Mouse (Mus musculus) G1E (cell line): ENCODE results near the gene Kcnk1.

ENCODE experiments used
- CTCF ChIP-seq: IDR thresholded peaks from 2 replicates; pipeline ENCODE4 v1.5.1; 2012; ENCODE audit warnings: low read depth, low read length, inconsistent platforms, mixed read lengths
- GATA1 ChIP-seq: IDR thresholded peaks from 2 replicates; pipeline ENCODE4 v1.6.1; 2012; ENCODE audit warnings: borderline replicate concordance, low read length, inconsistent platforms, mixed read lengths

DNA sequence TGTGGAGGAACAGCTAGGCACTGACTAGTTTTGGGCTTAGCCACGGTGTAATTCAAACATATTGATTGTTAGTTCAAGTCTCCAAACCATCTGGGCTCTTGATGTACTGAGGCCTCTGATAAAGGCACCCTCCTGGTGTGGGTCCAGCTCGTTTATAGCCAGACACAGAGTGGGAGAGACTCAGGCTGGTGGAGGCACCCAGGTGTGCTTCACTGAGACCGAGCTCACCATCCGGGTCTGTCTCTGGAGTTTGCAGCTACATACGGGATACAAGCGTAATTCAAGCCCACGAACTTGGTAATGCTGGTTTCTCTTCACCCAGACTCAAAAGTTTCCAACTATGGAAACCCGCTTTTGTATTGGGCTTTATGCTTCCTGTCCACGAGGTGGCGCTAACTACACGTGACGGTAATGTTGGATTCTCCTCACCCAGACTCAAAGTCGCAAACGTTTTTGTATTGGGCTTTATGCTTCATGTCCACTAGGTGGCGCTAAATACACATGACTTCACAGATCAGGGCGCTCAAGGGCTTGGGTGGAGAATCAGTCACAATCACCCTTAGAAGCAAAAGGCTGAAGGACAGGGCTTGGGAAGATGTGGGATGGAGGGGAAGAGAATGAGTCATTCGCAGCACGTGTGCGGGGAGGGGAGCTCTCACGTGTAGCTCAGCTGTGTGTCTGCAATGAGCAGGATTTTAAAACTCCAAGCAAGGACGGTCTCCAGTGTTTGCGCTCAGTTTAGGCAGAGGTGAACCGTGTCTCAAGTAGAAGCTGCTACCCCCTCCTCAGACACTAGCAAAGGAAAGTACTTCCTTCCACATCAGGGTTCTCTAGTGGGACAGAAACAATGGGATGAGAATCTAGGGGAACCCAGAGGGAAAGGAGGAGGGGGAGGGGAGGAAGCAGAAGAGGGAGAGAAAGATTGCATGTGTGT lies 44.7 kb upstream of the Kcnk1 start:
- TF ChIP-seq CTCF (no peak), GATA1 (no peak)
